Mouse (Mus musculus): ENCODE measurements around the gene Dntt.

- TF ChIP-seq CTCF (IDR thresholded peaks at IDR 0.05): no peak
- no peak for TF ChIP-seq POLR2A (IDR thresholded peaks at IDR 0.05; ENCODE audit: insufficient read depth, low read depth, low read length)
These were observed 23.2 kb downstream of the Dntt start for GRCm38 (mm10) chr19:41052247-41052646.
